Mouse (Mus musculus) neural tube, embryonic 14.5 days (tissue): ENCODE data around the gene Rsph6a. TPM values are rescaled to one million over a fixed set of nuclear protein-coding genes. Genes with fewer than 3 reads are reported as not detected.
A peak's percentile ranks its signal among the peaks of the same experiment; 100 is the strongest.

Experiments used
- ATAC-seq: fragments of 200-750 bp; cut with Nextera tagmentation; 2 replicates; pipeline ENCODE4 v1.8.0; 2017; ENCODE audit warnings: low read depth, mild to moderate bottlenecking, moderate TSS enrichment, moderate library complexity
- H3K27ac ChIP-seq: fragments of 300-500 bp; sonication (generic); 2 replicates; pipeline ENCODE4 v1.5.1; 2014; ENCODE audit warnings: low read depth, mild to moderate bottlenecking, control low read depth, low read length, moderate library complexity, mixed read lengths
- H3K27me3 ChIP-seq: fragments of 300-500 bp; sonication (generic); 2 replicates; pipeline ENCODE4 v1.6.1; 2014; ENCODE audit warnings: low read length; ENCODE audit not compliant: control insufficient read depth, insufficient read depth
- H3K36me3 ChIP-seq: fragments of 300-500 bp; sonication (generic); 2 replicates; pipeline ENCODE4 v1.6.1; 2014; ENCODE audit warnings: low read length, mixed read lengths; ENCODE audit not compliant: control insufficient read depth, insufficient read depth
- H3K4me1 ChIP-seq: fragments of 300-500 bp; sonication (generic); 2 replicates; pipeline ENCODE4 v1.6.1; 2014; ENCODE audit warnings: low read length; ENCODE audit not compliant: control insufficient read depth, insufficient read depth
- H3K4me2 ChIP-seq: fragments of 300-500 bp; sonication (generic); 2 replicates; pipeline ENCODE4 v1.6.1; 2014; ENCODE audit warnings: mild to moderate bottlenecking, low read depth, low read length, control low read depth
- H3K4me3 ChIP-seq: fragments of 300-500 bp; sonication (generic); 2 replicates; pipeline ENCODE4 v1.5.1; 2014; ENCODE audit warnings: low read depth, low read length, control low read depth, mixed read lengths
- H3K9ac ChIP-seq: fragments of 300-500 bp; sonication (generic); replicated peaks from 2 replicates; pipeline ENCODE4 v1.6.1; 2014; ENCODE audit warnings: low read depth, mild to moderate bottlenecking, control low read depth, low read length, mixed read lengths
- H3K9me3 ChIP-seq: fragments of 300-500 bp; sonication (generic); 2 replicates; pipeline ENCODE4 v1.6.1; 2016; ENCODE audit warnings: low read length; ENCODE audit not compliant: control insufficient read depth
- WGBS: fragments of 180-500 bp; shearing (Covaris S2); extraction: QIAGEN DNeasy Blood & Tissue Kit; methylation state at CpG from one replicate; pipeline ENCODE4 v1.1.7; 2014; 5-methylcytosine and 5-hydroxymethylcytosine counted together
- polyA plus RNA-seq: library from polyadenylated mRNA; unstranded; fragments of >200 nt; fragmentation: Nextera tagmentation; extraction: Ambion mirVana; gene quantifications from 2 replicates; pipeline ENCODE4 v1.2.1, GENCODE M21; 2014

Rsph6a gene
- not detected in 2 replicates for polyA plus RNA-seq

DNA sequence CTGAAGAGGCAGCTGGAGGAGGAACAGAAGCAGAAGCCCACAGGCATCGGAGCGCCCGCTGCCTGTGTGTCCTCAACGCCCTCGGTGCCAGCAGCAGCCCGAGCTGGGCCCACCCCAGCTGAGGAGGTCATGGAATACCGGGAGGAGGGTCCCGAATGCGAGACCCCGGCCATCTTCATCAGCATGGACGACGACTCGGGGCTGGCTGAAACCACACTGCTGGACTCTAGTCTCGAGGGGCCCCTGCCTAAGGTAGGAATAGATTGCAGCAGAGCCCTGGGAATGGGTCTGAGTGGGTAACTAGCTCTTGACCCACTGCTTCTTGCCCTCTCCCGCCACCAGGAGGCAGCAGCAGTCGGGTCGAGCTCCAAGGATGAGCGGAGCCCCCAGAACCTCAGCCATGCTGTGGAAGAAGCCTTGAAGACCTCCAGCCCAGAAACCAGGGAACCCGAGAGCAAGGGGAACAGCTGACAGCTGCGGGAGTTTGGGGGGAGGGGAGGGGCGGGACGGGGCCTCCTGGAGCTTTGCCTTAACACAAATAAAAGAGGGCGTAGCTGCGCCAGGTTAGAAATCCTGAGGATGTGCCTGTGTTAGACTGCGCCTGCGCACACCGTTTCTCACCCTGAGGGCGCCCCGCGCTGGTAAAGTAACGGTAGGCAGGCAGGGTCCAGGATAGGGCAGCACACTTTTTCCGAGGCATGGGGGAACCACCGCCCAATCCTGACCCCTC lies at the start of gene Rsph6a:
Gene Rsph6a, plus strand, starts transcription at position 644 of the 730 bp plus-strand sequence.
- Histone ChIP-seq H3K4me3 (peak within 1 kb of the TSS; percentile 5; the same call in 1 of the 2 replicates), H3K4me1 (no peaks in the 10 kb centered on the region), H3K4me2 (peak within 1 kb of the TSS; percentile 38), H3K36me3 (peaks cover 14% of the 10 kb centered on the region), H3K9ac (peak within 1 kb of the TSS; percentile 8; the same call in 1 of the 2 replicates), H3K27ac (no peak within 1 kb of the TSS), H3K27me3 (no peaks in the 10 kb centered on the region), H3K9me3 (no peaks in the 10 kb centered on the region)
- peak; percentile 70 for ATAC-seq
- 28% methylated on average over 33 of the region's 33 CpGs for WGBS

DNA sequence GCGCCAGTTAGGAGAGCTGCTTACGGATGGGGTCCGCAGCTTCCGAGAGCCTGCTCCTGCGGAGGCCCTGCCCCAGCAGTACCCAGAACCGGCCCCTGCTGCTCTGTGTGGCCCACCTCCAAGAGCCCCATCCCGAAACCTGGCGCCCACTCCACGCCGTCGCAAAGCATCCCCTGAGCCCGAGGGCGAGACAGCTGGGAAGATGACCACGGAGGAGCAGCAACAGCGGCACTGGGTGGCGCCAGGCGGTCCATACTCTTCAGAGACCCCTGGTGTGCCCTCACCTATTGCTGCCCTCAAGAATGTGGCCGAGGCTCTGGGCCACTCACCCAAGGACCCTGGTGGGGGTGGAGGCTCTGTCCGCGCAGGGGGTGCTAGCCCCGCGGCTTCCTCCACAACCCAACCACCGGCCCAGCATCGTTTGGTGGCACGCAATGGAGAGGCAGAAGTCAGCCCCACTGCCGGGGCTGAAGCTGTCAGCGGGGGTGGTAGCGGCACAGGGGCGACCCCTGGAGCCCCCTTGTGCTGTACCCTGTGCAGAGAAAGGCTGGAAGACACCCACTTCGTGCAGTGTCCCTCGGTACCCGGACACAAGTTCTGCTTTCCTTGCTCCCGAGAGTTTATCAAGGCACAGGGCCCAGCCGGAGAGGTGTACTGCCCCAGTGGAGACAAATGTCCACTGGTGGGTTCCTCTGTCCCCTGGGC lies 48.9 kb upstream of the Rsph6a start:
- H3K4me1 ChIP-seq, result peaks cover 28% of the 10 kb centered on the region
- ATAC-seq, result no peak
- 78% methylated on average over 34 of the region's 34 CpGs for WGBS
- peak overlapping the region; percentile 98 for H3K4me2 ChIP-seq
- H3K9me3 ChIP-seq, result no peaks in the 10 kb centered on the region
- H3K9ac ChIP-seq, result no peak overlapping the region
- H3K27me3 ChIP-seq, result no peaks in the 10 kb centered on the region
- peak overlapping the region; percentile 86; the same call in 1 of the 2 replicates for H3K4me3 ChIP-seq
- H3K36me3 ChIP-seq, result peaks cover 11% of the 10 kb centered on the region
- no peak overlapping the region for H3K27ac ChIP-seq

DNA sequence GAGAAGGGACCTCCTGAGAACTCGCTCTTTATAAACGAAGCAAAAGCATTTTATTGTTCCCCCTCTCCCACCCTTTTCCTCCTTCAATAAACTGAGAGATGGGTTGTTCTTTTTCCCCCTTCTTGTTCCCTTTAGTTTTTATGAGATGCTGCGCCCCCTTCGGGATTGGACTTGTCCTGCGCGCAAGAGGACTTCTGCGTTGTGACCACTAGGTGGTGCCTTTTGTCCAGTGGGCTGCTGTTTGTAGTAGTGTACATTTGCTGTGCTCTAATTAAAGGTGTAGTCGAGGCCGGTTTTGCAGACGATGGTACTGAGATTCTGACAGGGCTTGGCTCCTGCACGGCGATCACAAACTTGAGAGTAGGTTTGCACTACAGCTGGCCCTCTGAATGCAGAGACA lies 48.0 kb upstream of the Rsph6a start:
- ATAC-seq, result no peak; the same call in 1 of the 2 replicates
- no peak overlapping the region for H3K27ac ChIP-seq

DNA sequence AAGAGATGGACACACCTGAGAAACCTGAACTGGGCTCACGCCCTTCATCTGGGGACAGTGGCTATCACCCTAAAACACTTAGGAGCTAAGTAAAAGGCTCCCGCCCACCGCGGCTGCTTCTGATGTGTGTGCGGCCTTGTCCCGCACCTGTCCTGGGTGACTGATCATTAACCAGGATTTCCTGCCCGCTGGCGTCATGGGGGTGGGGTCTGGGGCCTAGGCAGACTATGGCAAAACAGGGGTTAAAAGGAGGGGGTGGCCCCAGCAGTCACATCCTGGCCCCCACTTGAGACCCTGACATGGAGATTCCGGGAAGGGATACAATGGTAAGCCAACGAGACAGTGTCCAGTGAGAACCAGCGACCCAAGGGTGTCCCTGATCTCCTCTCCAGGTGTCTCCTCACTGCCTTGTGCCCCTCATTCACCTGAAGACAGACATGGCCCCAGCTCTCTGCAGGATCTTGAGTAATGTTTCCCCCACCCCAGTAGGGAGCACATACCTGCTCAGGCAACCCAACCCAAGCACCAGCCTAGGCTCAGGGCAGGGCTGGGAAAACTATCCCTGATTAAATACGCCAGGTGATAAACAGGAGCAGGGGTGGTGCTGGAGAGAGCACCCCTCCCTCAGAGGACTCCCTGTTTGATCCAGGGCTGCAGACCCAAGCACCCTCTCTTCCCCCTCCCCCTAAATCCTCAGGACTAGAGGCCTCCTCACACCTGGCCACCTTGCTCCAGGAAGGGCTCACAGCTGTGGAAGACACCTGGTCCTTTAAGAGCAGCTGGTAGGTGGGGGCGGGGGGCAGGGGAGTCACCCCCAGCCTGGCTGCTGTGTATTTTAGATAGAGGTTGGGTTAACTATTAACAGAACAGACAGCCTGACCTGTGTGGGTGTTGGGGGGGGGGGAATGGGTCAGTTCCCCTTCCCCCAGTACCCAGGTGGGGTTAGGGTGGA lies 47.2 kb upstream of the Rsph6a start:
- peaks cover 29% of the 10 kb centered on the region for H3K4me1 ChIP-seq
- no peak overlapping the region for H3K4me3 ChIP-seq
- H3K9me3 ChIP-seq, result no peaks in the 10 kb centered on the region
- no peak overlapping the region for H3K27ac ChIP-seq
- H3K4me2 ChIP-seq, result no peak overlapping the region
- no peak overlapping the region for H3K9ac ChIP-seq
- 77% methylated on average over 13 of the region's 13 CpGs for WGBS
- H3K27me3 ChIP-seq, result no peaks in the 10 kb centered on the region
- peaks cover 11% of the 10 kb centered on the region for H3K36me3 ChIP-seq
- ATAC-seq, result no peak

More for the DNA sequence above, 48.0 kb upstream of the Rsph6a start:
- H3K9ac ChIP-seq, result no peak overlapping the region
- WGBS, result 8% methylated on average over 12 of the region's 12 CpGs
- H3K27me3 ChIP-seq, result no peaks in the 10 kb centered on the region
- H3K9me3 ChIP-seq, result no peaks in the 10 kb centered on the region
- peak overlapping the region; percentile 20; the same call in 1 of the 2 replicates for H3K4me2 ChIP-seq
- peaks cover 11% of the 10 kb centered on the region for H3K36me3 ChIP-seq
- no peak overlapping the region for H3K4me3 ChIP-seq
- peaks cover 24% of the 10 kb centered on the region for H3K4me1 ChIP-seq

DNA sequence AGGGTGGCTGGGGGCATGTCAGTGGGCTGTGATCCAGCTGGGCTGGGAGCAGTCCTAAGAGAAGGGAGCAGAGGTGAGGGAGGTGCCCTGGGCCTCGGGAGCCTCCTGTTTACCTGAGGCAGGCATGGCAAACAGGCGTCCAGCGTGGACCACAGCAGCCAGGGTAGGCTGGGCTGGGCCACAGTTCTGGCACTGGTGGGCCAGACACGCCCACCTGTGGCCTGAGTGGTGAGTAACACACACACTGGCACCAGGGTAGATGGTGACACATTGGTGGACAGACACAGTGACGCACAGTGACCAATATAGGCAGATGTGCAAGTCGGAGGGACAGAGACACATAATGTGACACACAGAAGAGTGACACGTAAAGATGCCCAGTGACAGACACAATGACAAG lies 43.9 kb upstream of the Rsph6a start:
- Histone ChIP-seq H3K4me3 (no peak overlapping the region), H3K9ac (no peak overlapping the region), H3K27me3 (no peaks in the 10 kb centered on the region), H3K36me3 (peaks cover 8% of the 10 kb centered on the region), H3K9me3 (no peaks in the 10 kb centered on the region), H3K4me2 (no peak overlapping the region), H3K4me1 (peaks cover 19% of the 10 kb centered on the region), H3K27ac (no peak overlapping the region)
- 84% methylated on average over 7 of the region's 7 CpGs for WGBS
- ATAC-seq, result no peak

DNA sequence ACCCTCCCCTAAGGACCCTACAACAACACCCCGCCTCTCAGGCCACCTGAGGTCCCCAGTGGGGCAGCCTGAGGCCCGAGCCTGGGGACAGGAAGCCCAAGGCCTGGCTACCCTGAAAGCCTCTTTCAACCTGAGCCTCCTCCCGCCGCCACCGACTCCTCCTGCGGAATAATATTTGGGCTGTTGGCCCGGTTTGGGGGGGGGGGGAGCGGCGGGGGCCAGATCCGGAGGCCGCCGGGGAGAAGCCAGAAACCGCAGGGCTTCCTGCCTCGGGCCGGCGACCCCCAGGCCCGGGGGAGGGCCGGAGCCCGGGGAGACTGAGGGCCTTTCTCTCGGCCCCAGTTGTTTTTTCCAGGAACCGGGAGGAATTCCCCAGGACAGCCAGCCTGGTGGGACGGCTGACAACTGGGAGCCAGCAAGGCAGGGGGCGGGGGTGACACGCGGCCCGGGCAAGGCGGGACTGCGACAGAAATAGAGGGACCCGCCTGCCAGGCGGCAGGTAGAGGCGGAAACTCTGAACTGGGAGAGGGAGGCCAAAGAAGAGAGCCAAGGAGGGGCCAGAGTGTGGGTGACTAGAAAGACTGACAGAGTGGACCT lies 42.4 kb upstream of the Rsph6a start:
- WGBS, result 6% methylated on average over 26 of the region's 31 CpGs
- Histone ChIP-seq H3K4me1 (0 out of 2 replicates have a peak, but pooled peaks cover 7% of the 10 kb centered on the region), H3K36me3 (0 out of 2 replicates have a peak, but pooled peaks cover 4% of the 10 kb centered on the region), H3K4me3 (peak overlapping the region; percentile 5; the same call in 1 of the 2 replicates), H3K9ac (peak overlapping the region; percentile 25; the same call in 1 of the 2 replicates), H3K9me3 (no peaks in the 10 kb centered on the region), H3K27me3 (no peaks in the 10 kb centered on the region), H3K4me2 (peak overlapping the region; percentile 41), H3K27ac (no peak overlapping the region)
- no peak for ATAC-seq

DNA sequence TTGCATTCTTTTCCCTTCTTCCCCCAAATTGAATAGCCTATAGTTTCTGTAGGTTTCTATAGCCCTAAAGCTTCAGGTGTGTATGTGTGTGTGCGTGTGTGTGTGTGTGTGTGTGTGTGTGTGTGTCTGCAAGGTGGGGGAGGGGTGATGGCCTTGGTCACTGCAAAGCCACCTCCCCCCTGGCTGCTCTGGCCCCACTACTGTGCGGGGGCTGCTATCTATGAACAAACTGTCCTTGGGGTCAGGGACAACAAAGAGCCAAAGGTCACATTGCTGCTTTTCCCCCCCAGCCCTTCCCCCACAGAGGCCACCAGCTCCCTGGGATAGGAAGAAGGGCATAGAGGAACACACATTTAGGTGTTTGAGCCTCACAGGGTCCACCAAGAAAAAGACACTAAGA lies 41.6 kb upstream of the Rsph6a start:
- no peak overlapping the region for H3K9ac ChIP-seq
- no peaks in the 10 kb centered on the region for H3K36me3 ChIP-seq
- H3K27ac ChIP-seq, result no peak overlapping the region
- WGBS, result 54% methylated on average over 2 of the region's 2 CpGs
- no peak overlapping the region for H3K4me2 ChIP-seq
- ATAC-seq, result no peak
- H3K4me3 ChIP-seq, result no peak overlapping the region
- no peaks in the 10 kb centered on the region for H3K27me3 ChIP-seq
- 0 out of 2 replicates have a peak, but pooled peaks cover 7% of the 10 kb centered on the region for H3K4me1 ChIP-seq
- no peaks in the 10 kb centered on the region for H3K9me3 ChIP-seq

DNA sequence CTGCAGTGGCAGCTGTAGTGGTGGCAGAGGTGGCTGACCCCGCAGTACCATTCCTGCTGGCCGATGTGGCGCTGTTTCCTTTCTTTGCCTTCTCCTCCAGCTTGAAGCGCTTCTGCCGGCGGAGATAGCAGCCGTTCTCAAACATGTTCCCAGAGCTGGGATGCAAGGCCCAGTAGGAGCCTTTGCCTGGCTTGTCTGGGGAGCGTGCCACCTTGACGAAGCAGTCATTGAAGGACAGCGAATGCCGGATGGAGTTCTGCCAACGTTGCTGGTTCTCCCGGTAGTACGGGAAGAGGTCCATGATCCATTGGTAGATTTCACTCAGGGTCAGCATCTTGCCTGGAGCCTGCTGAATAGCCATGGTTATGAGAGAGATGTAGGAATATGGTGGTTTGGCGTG lies 40.0 kb upstream of the Rsph6a start:
- no peak overlapping the region for H3K4me2 ChIP-seq
- H3K27ac ChIP-seq, result no peak overlapping the region
- no peak for ATAC-seq

More for the DNA sequence above, 40.0 kb upstream of the Rsph6a start:
- Histone ChIP-seq H3K4me3 (no peak overlapping the region), H3K4me1 (0 out of 2 replicates have a peak, but pooled peaks cover 7% of the 10 kb centered on the region), H3K36me3 (no peaks in the 10 kb centered on the region), H3K27me3 (no peaks in the 10 kb centered on the region), H3K9me3 (no peaks in the 10 kb centered on the region), H3K9ac (no peak overlapping the region)
- 71% methylated on average over 15 of the region's 15 CpGs for WGBS
